Mouse (Mus musculus): ENCODE measurements around the gene Fam83d. TPM values are rescaled to one million over a fixed set of nuclear protein-coding genes. Genes with fewer than 3 reads are reported as not detected.
"Not testable (repeated sequence)": the region's sequence is repeated elsewhere in the genome, so short reads cannot be mapped to it uniquely, and the experiment has no call there.

Gene Fam83d
- polyA plus RNA-seq, 1 experiment from 2014 or later, result 4.0 TPM

- ATAC-seq (ENCODE audit: low read depth), result no peak
- Histone ChIP-seq H3K4me1 (ENCODE audit: control insufficient read depth, insufficient read depth, low read length) (no peaks in the 10 kb centered on the region), H3K4me2 (ENCODE audit: low read depth, low read length) (no peak overlapping the region), H3K9me3 (ENCODE audit: control insufficient read depth, low read length) (no peaks in the 10 kb centered on the region), H3K27me3 (ENCODE audit: control insufficient read depth, insufficient read depth, low read length) (no peaks in the 10 kb centered on the region), H3K4me3 (ENCODE audit: low read depth, low read length) (no peak overlapping the region), H3K9ac (replicated peaks; ENCODE audit: low read depth, low read length) (no peak overlapping the region), H3K27ac (ENCODE audit: low read depth, low read length) (no peak overlapping the region), H3K36me3 (ENCODE audit: control insufficient read depth, insufficient read depth, low read length) (no peaks in the 10 kb centered on the region)
- WGBS, result 53% methylated on average over 7 of the region's 7 CpGs
These were observed 39.7 kb upstream of the Fam83d start for GRCm38 (mm10) chr2:158728061-158728815.

DNA sequence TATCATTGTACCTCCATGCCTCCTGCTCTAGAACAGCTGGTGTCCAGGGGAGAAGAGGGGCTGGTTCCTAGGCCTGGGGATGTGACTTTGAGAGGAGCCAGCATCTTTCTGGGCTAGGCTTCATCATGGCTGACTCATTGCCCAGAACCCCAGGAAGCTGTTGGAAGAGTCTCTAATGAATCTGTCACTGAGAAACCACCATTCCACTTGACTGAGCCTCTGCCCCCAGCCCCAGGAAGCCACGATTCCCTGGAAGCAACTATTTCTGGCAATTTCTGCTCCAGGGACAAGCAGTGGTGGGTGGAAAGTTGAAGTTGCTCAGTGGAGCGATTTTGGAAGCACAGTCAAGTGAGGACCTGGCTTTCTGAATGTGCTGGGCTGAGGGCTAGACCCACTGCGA is 37.0 kb upstream of the Fam83d start:
- no peak for ATAC-seq (ENCODE audit: low read depth)
- H3K9me3 ChIP-seq (ENCODE audit: control insufficient read depth, low read length), result no peaks in the 10 kb centered on the region
- no peak overlapping the region for H3K27ac ChIP-seq (ENCODE audit: low read depth, low read length)

GRCm38 (mm10) chr2:158732521-158732920 is 35.4 kb upstream of the Fam83d start:
- Histone ChIP-seq H3K27me3 (ENCODE audit: control insufficient read depth, insufficient read depth, low read length) (no peaks in the 10 kb centered on the region), H3K4me2 (ENCODE audit: low read depth, low read length) (no peak overlapping the region), H3K27ac (ENCODE audit: low read depth, low read length) (no peak overlapping the region), H3K9me3 (ENCODE audit: control insufficient read depth, low read length) (no peaks in the 10 kb centered on the region), H3K36me3 (ENCODE audit: control insufficient read depth, insufficient read depth, low read length) (no peaks in the 10 kb centered on the region), H3K9ac (replicated peaks; ENCODE audit: low read depth, low read length) (no peak overlapping the region), H3K4me3 (ENCODE audit: low read depth, low read length) (no peak overlapping the region), H3K4me1 (ENCODE audit: control insufficient read depth, insufficient read depth, low read length) (no peaks in the 10 kb centered on the region)
- 89% methylated on average over 9 of the region's 9 CpGs for WGBS
- no peak for ATAC-seq (ENCODE audit: low read depth)

More for the DNA sequence above, 37.0 kb upstream of the Fam83d start:
- no peak overlapping the region for H3K4me3 ChIP-seq (ENCODE audit: low read depth, low read length)
- no peaks in the 10 kb centered on the region for H3K4me1 ChIP-seq (ENCODE audit: control insufficient read depth, insufficient read depth, low read length)
- H3K27me3 ChIP-seq (ENCODE audit: control insufficient read depth, insufficient read depth, low read length), result no peaks in the 10 kb centered on the region
- no peak overlapping the region for H3K9ac ChIP-seq (replicated peaks; ENCODE audit: low read depth, low read length)
- H3K36me3 ChIP-seq (ENCODE audit: control insufficient read depth, insufficient read depth, low read length), result no peaks in the 10 kb centered on the region
- WGBS, result 79% methylated on average over 3 of the region's 3 CpGs
- H3K4me2 ChIP-seq (ENCODE audit: low read depth, low read length), result no peak overlapping the region

GRCm38 (mm10) chr2:158733136-158733535 is 34.8 kb upstream of the Fam83d start:
- Histone ChIP-seq H3K27ac (ENCODE audit: low read depth, low read length) (no peak overlapping the region), H3K9ac (replicated peaks; ENCODE audit: low read depth, low read length) (no peak overlapping the region), H3K4me2 (ENCODE audit: low read depth, low read length) (no peak overlapping the region), H3K27me3 (ENCODE audit: control insufficient read depth, insufficient read depth, low read length) (no peaks in the 10 kb centered on the region), H3K36me3 (ENCODE audit: control insufficient read depth, insufficient read depth, low read length) (no peaks in the 10 kb centered on the region), H3K4me1 (ENCODE audit: control insufficient read depth, insufficient read depth, low read length) (no peaks in the 10 kb centered on the region), H3K4me3 (ENCODE audit: low read depth, low read length) (no peak overlapping the region), H3K9me3 (ENCODE audit: control insufficient read depth, low read length) (no peaks in the 10 kb centered on the region)
- 75% methylated on average over 4 of the region's 4 CpGs for WGBS
- ATAC-seq (ENCODE audit: low read depth), result no peak

- H3K36me3 ChIP-seq (ENCODE audit: control insufficient read depth, insufficient read depth, low read length), result no peaks in the 10 kb centered on the region
- no peak overlapping the region for H3K9ac ChIP-seq (replicated peaks; ENCODE audit: low read depth, low read length)
- H3K27me3 ChIP-seq (ENCODE audit: control insufficient read depth, insufficient read depth, low read length), result no peaks in the 10 kb centered on the region
- ATAC-seq (ENCODE audit: low read depth), result no peak
- WGBS, result 90% methylated on average over 6 of the region's 6 CpGs
- H3K4me1 ChIP-seq (ENCODE audit: control insufficient read depth, insufficient read depth, low read length), result no peaks in the 10 kb centered on the region
- no peak overlapping the region for H3K27ac ChIP-seq (ENCODE audit: low read depth, low read length)
- H3K9me3 ChIP-seq (ENCODE audit: control insufficient read depth, low read length), result no peaks in the 10 kb centered on the region
- H3K4me2 ChIP-seq (ENCODE audit: low read depth, low read length), result no peak overlapping the region
- H3K4me3 ChIP-seq (ENCODE audit: low read depth, low read length), result no peak overlapping the region
These were observed 34.0 kb upstream of the Fam83d start for GRCm38 (mm10) chr2:158733914-158734313.

DNA sequence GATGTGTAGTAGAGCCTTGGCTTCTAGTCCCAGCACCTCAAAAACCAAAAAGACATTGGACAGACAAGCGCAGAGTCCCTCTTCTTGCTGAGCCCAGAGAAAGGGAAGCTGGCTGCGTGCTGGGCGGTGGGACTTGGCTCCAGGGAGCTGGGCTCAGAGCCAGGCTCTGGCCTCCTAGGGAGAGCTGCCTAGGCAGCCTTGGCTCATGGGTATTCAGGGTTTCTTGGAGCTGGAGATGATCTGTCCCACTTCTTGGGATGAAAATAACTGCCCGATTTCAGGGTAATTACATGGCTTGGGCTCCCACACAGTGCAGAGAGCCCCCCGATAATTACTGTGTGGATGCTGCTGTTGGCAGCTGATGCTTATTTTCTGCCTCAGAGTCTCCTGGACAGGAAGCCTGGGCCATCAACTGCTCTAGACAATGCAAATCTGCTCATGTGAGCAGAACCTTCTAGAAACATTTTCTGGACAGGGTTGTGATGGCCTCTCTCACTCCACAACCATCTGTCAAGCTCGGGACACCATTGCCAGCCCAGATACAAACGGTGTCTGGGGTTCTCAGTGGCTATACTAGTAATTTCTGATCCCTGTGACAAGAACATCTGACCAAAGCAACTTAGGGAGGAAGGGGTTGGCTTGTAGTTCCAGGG is 33.3 kb upstream of the Fam83d start:
- no peak overlapping the region for H3K27ac ChIP-seq (ENCODE audit: low read depth, low read length)
- H3K9ac ChIP-seq (replicated peaks; ENCODE audit: low read depth, low read length), result no peak overlapping the region
- H3K27me3 ChIP-seq (ENCODE audit: control insufficient read depth, insufficient read depth, low read length), result no peaks in the 10 kb centered on the region
- ATAC-seq (ENCODE audit: low read depth), result peak; percentile 28; the same call in 1 of the 2 replicates
- H3K4me3 ChIP-seq (ENCODE audit: low read depth, low read length), result no peak overlapping the region
- no peaks in the 10 kb centered on the region for H3K36me3 ChIP-seq (ENCODE audit: control insufficient read depth, insufficient read depth, low read length)
- 75% methylated on average over 7 of the region's 7 CpGs for WGBS
- no peak overlapping the region for H3K4me2 ChIP-seq (ENCODE audit: low read depth, low read length)
- H3K4me1 ChIP-seq (ENCODE audit: control insufficient read depth, insufficient read depth, low read length), result no peaks in the 10 kb centered on the region
- no peaks in the 10 kb centered on the region for H3K9me3 ChIP-seq (ENCODE audit: control insufficient read depth, low read length)

DNA sequence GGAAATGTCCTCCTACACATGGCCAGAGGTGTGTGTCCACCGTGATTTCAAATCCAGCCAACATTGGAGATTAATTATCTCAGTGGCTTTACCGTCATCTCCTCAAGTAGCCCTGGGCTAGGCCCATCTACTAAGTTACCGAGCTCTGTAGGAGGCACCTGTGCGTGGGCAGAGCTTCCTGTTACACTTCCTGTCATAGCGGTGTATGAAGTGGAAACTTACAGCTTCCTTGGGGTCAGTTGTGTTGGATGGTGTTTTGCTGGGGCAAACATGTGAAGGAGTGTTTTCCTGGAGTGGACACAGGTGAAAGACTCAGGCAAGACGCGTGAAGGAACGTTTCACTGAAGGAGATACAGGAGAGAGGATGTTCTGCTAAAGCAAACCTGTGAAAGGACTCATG is 32.6 kb upstream of the Fam83d start:
- Histone ChIP-seq H3K4me1 (ENCODE audit: control insufficient read depth, insufficient read depth, low read length) (no peaks in the 10 kb centered on the region), H3K27me3 (ENCODE audit: control insufficient read depth, insufficient read depth, low read length) (no peaks in the 10 kb centered on the region), H3K27ac (ENCODE audit: low read depth, low read length) (no peak overlapping the region), H3K9me3 (ENCODE audit: control insufficient read depth, low read length) (no peaks in the 10 kb centered on the region), H3K9ac (replicated peaks; ENCODE audit: low read depth, low read length) (no peak overlapping the region), H3K4me2 (ENCODE audit: low read depth, low read length) (no peak overlapping the region), H3K36me3 (ENCODE audit: control insufficient read depth, insufficient read depth, low read length) (no peaks in the 10 kb centered on the region), H3K4me3 (ENCODE audit: low read depth, low read length) (no peak overlapping the region)
- 94% methylated on average over 8 of the region's 8 CpGs for WGBS
- ATAC-seq (ENCODE audit: low read depth), result no peak

- not testable (repeated sequence) for H3K4me2 ChIP-seq (ENCODE audit: low read depth, low read length); H3K4me3 ChIP-seq (ENCODE audit: low read depth, low read length); H3K9me3 ChIP-seq (ENCODE audit: control insufficient read depth, low read length); H3K4me1 ChIP-seq (ENCODE audit: control insufficient read depth, insufficient read depth, low read length); ATAC-seq (ENCODE audit: low read depth); H3K9ac ChIP-seq (replicated peaks; ENCODE audit: low read depth, low read length); H3K27me3 ChIP-seq (ENCODE audit: control insufficient read depth, insufficient read depth, low read length); H3K36me3 ChIP-seq (ENCODE audit: control insufficient read depth, insufficient read depth, low read length); H3K27ac ChIP-seq (ENCODE audit: low read depth, low read length)
- 83% methylated on average over 4 of the region's 4 CpGs for WGBS
These were observed 31.6 kb upstream of the Fam83d start for GRCm38 (mm10) chr2:158736247-158736646.

- WGBS, result 46% methylated on average over 11 of the region's 11 CpGs
- Histone ChIP-seq H3K9ac (replicated peaks; ENCODE audit: low read depth, low read length) (no peak overlapping the region), H3K4me3 (ENCODE audit: low read depth, low read length) (no peak overlapping the region), H3K4me2 (ENCODE audit: low read depth, low read length) (no peak overlapping the region), H3K9me3 (ENCODE audit: control insufficient read depth, low read length) (no peaks in the 10 kb centered on the region), H3K4me1 (ENCODE audit: control insufficient read depth, insufficient read depth, low read length) (no peaks in the 10 kb centered on the region), H3K36me3 (ENCODE audit: control insufficient read depth, insufficient read depth, low read length) (no peaks in the 10 kb centered on the region), H3K27ac (ENCODE audit: low read depth, low read length) (no peak overlapping the region), H3K27me3 (ENCODE audit: control insufficient read depth, insufficient read depth, low read length) (no peaks in the 10 kb centered on the region)
- 0 out of 2 replicates have a peak, but pooled peaks have one; percentile 46 for ATAC-seq (ENCODE audit: low read depth)
These were observed 29.3 kb upstream of the Fam83d start for GRCm38 (mm10) chr2:158738591-158738990.
